Mouse (Mus musculus): ENCODE measurements around the gene Olfr577.

Olfr577 gene

DNA sequence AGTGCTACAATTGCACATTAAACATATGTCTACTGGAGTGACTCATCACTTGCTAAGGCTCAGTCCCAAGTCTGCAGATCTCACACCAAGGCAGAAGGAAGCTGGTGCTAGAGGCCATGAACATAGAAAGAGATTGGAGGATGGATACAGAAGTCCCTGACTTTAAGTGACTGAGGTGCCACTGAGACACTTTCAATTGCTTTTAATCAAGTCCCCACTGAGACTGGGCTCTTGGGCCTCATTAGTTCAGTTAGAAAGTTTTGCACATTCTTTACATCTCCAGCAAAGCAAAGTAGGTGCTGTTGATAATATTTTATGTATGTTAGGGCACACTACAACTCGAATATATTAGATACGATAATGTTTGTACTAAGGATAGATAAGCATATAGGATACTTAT lies at the start of gene Olfr577:
Gene Olfr577, minus strand, starts transcription at position 101 of the 400 bp plus-strand sequence.
- no peak for DNase-seq

DNA sequence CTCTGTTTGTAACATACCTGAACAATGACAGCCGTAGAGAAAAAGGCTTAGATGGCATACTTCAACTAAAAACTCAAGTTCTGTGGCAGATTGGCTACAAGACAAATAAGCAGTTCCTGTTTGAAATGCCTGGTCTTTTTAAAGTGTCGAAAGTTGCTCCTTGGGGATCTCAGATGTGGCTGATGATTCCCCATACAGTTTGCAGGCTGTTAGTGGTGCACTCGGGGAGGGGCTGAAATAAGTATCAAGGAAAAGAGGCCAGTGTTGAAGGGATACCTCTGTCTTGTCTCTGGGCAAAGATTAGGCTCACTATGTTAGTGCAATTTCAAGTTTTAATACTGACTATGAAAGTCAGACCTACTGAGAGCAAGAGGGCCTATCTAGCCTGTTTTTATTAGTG lies 13.5 kb upstream of the Olfr577 start, which contains the start of gene Olfr578:
Gene Olfr578, minus strand, starts transcription at position 101 of the 400 bp plus-strand sequence.
- no peak for DNase-seq

DNA sequence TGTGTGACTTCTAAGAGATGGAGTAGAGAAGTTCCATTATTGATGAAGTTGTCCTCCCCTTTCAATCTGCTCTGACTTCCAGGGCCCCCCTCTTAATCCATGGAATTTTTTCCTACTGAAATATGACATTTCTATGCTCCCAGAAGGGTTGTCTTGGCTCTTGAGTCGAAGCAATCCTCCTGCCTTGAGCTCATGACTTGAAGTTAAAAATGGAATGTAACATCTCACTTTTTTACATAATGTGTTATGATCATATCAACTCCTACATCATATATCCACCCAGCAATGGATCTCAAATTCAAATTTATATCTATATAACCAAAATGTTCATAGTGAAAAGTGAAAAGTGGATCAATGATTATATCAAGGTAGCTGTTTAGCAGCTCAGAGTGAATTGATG lies 1.3 kb downstream of the Olfr577 start:
- DNase-seq: no peak

DNA sequence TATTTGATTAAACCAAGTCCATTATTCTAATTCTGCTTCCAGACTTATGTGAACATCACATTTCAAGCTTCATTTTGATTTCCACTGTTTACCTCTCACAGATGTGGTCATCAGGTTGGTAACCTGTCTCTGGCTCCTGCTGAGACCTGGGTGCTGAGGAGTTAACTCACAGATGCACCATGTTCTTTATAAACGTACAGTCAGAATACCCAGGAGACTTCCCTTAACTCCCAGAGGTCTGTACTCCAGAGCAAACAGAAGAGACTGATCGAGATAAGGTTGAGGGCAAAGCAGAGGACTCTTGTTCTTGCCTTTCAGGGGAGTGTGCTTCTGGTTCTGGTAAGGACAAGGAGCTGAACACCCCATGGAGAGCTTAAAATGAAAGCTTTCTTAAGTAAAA lies 13.4 kb downstream of the Olfr577 start, which contains the start of gene Olfr576:
Gene Olfr576, plus strand, starts transcription at position 301 of the 400 bp plus-strand sequence.
- DNase-seq: no peak

DNA sequence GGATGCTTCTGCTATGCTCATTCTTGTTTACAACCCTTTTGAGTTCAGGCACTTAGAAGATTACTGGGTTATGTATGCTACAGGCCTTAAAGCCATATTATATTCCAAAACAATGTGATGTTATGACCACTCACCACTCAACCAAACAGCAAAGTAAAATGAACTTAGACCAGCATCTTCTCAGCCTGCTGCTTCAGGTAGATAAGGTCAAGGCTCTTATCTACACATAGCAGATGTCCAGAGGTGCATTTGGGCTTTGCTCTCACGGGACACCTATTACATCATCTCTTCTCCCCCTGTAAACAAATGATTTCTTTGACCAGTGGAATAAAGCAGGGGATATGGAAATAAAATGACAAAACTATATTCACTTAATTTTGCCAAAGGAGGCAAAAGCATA lies 17.1 kb downstream of the Olfr577 start, which contains the start of gene Olfr575:
Gene Olfr575, minus strand, starts transcription at position 183 of the 400 bp plus-strand sequence.
- DNase-seq: no peak

DNA sequence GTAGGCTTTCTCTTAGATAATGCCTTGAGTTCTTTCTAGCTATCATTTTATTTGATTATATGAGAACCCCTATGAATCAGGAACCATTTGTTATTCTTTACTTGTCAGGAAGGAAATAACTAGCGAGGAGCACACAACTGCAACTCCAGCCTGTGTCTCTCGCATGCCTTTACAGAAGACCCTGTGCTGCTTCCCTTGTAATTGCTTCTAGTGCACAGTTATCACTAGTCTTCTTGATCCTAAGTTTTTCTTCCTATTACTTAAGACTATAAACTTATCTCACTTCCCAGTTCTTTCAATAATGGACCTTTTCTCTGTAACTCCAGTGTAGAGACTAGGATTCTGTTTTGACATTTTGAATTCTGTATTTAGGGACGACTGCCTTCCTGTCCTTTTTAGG lies 17.6 kb downstream of the Olfr577 start:
- DNase-seq: no peak

DNA sequence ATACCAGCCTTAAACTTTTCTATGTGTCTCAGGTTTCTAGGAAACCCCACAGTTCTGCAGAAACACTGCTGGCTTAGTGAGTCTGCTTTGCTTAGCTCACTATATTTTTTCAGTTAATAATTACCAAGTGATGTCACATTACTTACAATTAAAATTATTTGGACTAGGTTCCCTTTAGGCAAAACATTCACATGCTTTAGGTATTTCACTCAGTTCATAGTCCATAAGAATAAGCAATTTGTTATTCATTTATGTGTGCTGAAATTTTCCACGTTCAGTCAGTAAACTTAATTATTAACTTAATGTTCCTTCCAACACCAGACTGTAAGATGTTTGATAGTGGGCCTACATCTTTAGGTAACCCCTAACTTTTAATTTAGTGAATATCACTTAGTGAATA lies 25.0 kb downstream of the Olfr577 start:
- DNase-seq: no peak

DNA sequence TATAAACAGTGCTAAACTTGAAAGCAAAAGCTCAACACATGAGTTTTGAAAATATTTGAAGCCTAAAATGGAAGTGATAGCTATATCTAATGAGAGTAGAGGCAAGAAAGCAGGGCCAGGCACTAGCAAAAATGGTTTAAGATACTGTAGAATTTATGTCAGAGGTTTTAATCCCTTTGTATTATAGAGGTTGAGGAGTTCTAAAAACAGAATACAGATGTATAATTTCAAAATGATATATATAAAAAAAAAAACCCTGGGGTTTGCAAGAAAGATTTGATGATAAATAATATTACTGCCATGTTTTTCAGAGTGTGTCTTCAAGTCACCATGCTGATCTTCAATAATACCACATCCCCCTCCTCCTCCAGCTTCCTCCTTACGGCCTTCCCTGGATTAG lies 27.6 kb downstream of the Olfr577 start, which contains the start of gene Olfr574:
Gene Olfr574, plus strand, starts transcription at position 301 of the 400 bp plus-strand sequence.
- DNase-seq: no peak

DNA sequence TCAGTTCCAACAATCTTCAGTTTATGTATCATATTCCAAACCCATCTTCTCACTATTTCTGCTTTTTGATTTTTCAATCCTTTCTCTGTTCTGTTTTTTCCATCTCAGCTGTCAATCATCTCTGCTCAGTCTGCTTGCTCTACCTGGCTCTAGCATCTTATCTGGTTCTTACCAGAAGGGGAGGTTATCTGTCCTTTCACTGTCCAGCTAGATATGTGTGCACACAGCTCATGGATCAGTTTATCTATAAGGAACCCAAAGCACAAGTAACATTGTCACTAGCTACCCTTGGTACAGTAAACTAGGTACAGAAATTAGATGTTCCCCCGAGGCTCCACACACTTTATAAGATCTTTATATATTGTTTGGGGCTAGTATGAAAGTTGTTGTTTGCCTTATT lies 32.3 kb downstream of the Olfr577 start:
- no peak for DNase-seq

DNA sequence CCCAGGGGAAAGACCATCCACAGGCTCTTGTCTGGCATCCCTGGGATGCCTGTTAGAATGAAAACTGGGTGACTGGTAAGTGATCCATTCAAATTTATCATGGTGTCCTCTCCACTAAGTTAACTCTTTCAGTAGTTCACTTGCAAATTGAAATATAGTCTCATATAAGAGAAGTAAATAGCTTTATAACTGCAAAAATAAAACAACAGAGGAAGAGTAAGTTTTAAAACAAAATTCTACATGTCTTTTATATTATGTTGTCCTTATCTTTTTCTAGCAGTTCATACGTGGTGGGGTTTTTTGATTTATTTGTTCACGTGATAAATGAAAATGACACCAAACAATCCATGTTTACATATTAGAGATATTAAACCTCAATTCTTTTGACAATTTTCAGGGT lies 33.3 kb downstream of the Olfr577 start, which contains the start of gene Olfr573-ps1:
Gene Olfr573-ps1, minus strand, starts transcription at position 101 of the 400 bp plus-strand sequence.
- DNase-seq: no peak

DNA sequence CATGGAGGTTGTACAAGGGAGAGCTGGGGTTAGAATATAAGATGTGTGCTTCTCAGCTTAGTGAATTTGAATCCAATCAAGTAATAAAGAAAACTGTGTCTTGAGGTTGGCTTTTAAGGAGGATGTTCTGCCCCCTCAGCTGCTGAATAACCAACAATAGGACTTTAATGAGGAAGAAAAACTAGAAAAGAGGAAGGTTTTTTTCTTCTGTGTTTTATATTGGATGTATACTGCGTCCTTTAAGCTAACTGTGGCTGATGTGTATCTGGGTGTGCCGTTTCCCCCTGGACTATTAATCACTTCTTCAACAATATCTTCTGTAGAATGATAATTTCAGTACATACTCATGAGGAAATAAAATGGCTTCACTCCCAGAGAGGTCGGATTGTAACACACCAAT lies 48.6 kb downstream of the Olfr577 start:
- no peak for DNase-seq

DNA sequence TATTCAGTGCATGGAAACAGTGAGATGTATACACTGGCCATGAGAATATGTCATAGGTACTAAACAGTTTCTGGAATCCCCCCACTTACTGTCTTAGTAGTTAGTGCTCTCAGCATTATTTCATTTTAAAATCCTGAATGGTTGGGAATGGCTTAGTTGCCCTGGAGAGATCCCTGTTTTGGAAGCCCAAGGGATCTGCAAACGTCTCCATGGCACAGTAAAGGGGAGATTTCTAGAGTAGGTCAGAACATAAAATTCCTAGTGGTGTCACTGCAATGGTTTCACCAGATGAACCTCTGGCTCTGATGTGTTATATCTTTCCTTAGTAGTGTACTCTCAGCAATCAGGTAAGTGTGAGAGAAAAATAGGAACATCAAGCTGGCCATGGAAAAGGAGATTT lies 51.6 kb downstream of the Olfr577 start, which contains the start of gene Olfr572:
Gene Olfr572, plus strand, starts transcription at position 301 of the 400 bp plus-strand sequence.
- no peak for DNase-seq
